Mouse (Mus musculus): ENCODE results near the gene Exoc6. TPM values are rescaled to one million over a fixed set of nuclear protein-coding genes. Genes with fewer than 3 reads are reported as not detected.
"Not testable (repeated sequence)": the region's sequence is repeated elsewhere in the genome, so short reads cannot be mapped to it uniquely, and the experiment has no call there.

The Exoc6 gene
- 10 to 100 TPM; 42.6 to 43.1 TPM for total RNA-seq (2021)

- intact Hi-C loops (cut with DNase I), result loop anchor here (5.0 kb wide), 1 partner anchor 53 kb away; no protein-coding TSS in a partner anchor
Measured at GRCm38 (mm10) chr19:37550101-37551039, at the start of gene Exoc6. Gene Exoc6, plus strand, starts transcription at chr19:37550418.

GRCm38 (mm10) chr19:37502996-37503395 is 47.2 kb upstream of the Exoc6 start:
- intact Hi-C loops (cut with DNase I), result no loop called here

More at GRCm38 (mm10) chr19:37550101-37551039, at the start of gene Exoc6:
- DNase-seq (ENCODE audit: low spot score in 2 of 2), result peak; percentile 71 to 85

GRCm38 (mm10) chr19:37506066-37506465 is 44.2 kb upstream of the Exoc6 start:
- DNase-seq (ENCODE audit: low spot score in 2 of 2), result no peak
- intact Hi-C loops (cut with DNase I), result loop anchor here (5.0 kb wide), 1 partner anchor 69 kb away; no protein-coding TSS in a partner anchor

More at GRCm38 (mm10) chr19:37502996-37503395, 47.2 kb upstream of the Exoc6 start:
- DNase-seq (ENCODE audit: low spot score in 2 of 2), result no peak

- DNase-seq (ENCODE audit: low spot score in 2 of 2), result no peak
- intact Hi-C loops (cut with DNase I), result loop anchor here (5.0 kb wide), 1 partner anchor 69 kb away; no protein-coding TSS in a partner anchor
Measured at GRCm38 (mm10) chr19:37506614-37507013, 43.6 kb upstream of the Exoc6 start.

GRCm38 (mm10) chr19:37509725-37510124 is 40.5 kb upstream of the Exoc6 start:
- intact Hi-C loops (cut with DNase I), result loop anchor here (2.0 to 5.0 kb wide), 2 partner anchors 72 to 91 kb away; no protein-coding TSS in a partner anchor
- peak; percentile 71 to 76 for DNase-seq (ENCODE audit: low spot score in 2 of 2)

GRCm38 (mm10) chr19:37514811-37515292 is 35.4 kb upstream of the Exoc6 start:
- DNase-seq (ENCODE audit: low spot score in 2 of 2), result no peak
- intact Hi-C loops (cut with DNase I), result no loop called here

DNA sequence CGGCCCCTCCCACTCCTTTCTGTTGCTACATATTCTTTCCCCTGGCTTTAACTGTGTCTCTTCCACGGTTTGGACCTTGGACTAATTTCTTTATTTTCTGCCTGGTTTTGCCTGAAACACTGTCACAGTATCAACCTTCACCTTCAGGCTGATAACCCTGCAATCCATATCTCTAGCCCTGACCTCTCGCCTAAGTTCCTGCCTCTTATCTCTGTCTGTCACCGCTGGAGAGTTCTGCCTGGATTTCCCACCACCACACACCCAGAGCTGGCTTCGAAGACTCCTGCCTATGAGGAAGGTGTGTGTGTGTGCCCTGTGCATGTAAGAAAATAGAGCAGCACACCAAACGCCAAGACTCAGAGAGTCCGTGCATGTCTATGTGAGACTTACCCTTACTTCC is 32.8 kb upstream of the Exoc6 start:
- DNase-seq (ENCODE audit: low spot score in 2 of 2), result no peak
- intact Hi-C loops (cut with DNase I), result no loop called here

DNA sequence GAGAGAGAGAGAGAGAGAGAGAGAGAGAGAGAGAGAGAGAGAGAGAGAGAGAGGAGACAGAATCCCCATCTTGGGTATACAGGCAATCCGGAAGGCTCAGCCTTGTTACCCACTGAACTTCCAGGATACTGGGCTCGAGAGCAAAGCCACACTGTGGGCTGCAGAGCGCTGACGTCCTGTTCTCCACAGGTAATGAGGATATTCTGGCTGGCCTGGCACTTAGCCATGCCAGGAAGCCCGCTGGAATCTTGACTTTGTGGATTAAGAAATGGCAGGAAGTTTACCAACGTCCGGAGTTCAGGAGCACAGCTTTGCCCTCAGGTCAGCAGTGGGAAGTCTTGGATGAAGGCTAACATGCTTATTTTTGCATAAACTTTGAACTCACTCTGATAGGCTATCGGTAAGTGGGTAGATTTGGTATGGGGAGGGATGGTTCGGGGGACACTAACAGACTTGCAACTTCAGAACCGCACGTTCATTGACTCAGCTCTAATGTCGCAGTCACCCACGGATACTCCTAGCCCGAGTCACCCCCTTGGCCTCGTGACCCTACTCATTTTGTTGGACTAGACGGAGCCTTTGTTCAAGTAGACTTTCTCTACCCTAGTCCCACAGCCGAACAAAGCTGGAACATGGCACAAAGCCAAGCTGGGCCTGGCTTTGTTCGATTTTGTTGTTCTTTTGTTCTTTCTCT is 29.3 kb upstream of the Exoc6 start:
- intact Hi-C loops (cut with DNase I), result no loop called here
- DNase-seq (ENCODE audit: low spot score in 2 of 2), result no peak

DNA sequence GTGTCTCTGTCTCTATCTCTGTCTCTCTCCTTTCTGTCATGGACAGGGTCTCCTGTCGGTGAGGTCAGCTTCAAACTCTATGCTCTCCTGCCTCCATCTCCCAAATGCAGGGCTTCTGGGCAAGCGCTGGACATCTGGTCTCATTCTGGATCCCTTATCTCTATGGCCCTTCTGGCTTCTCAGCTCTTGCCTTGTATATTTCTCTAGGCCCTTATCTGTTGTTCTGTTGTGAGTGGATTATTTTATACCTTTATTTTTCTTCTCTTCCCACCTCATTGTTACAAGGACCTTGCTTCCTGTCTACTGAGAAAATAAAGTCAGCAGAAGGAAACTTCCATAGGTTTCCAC is 28.8 kb upstream of the Exoc6 start:
- DNase-seq (ENCODE audit: low spot score in 2 of 2), result no peak
- intact Hi-C loops (cut with DNase I), result no loop called here

GRCm38 (mm10) chr19:37523280-37524062 is 26.7 kb upstream of the Exoc6 start:
- no peak for DNase-seq (ENCODE audit: low spot score in 2 of 2)

DNA sequence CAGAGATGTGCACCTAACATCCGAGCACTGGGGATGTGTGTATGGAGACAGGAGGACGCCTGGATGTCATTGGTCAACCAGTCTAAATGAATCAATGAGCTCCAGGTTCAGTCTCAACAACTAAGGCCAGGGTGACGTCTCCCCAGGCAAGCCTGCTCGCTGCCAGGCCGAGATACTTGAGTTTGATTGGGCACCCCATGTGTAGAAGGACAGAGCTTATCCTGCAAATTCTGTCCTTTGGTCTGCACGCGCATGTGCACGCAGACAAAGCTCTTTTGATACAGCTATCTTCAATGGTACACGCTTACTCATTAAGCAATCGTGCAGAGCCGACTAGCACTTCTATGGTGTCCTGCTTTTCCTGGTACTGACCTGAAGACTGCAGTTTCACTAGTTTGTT is 24.3 kb upstream of the Exoc6 start:
- DNase-seq (ENCODE audit: low spot score in 2 of 2), result no peak
- intact Hi-C loops (cut with DNase I), result no loop called here

More at GRCm38 (mm10) chr19:37523280-37524062, 26.7 kb upstream of the Exoc6 start:
- intact Hi-C loops (cut with DNase I), result no loop called here

DNA sequence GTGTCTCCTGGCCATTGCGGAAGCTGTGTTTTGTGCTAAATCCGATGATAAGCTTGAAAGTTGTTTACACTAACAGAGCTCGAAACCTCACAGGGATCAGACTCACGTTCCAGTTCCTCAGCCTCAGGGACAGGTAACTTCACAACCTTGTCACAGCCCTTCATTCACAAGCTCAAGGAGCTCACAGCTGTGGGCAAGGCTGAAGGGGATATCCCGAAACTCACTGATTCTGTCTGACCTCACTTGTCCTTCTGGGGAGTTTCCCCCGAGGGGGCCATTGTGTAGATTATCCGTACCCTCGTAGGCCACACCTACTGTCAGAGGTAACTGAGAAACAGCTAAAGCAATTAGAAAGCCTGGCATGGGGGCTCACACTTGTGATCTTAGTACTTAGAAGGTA is 23.4 kb upstream of the Exoc6 start:
- DNase-seq (ENCODE audit: low spot score in 2 of 2), result no peak
- intact Hi-C loops (cut with DNase I), result no loop called here

DNA sequence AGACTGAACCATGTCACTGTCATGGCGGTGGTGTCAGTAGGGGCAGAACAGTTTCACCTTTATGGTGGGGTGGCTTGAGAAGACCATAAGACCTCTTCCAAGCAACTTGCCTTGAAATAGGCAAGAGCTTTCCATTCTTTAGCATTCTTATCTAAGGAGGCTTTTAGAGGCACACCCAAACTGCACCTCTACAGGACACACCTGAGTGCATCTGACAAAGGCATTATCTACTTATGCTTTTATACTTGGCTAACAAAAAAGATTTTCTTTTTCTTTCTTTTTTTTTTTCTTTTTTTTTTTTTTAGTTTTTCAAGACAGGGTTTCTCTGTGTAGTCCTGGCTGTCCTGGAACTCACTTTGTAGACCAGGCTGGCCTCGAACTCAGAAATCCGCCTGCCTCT is 22.5 kb upstream of the Exoc6 start:
- intact Hi-C loops (cut with DNase I); DNase-seq (ENCODE audit: low spot score in 2 of 2): not testable (repeated sequence)

GRCm38 (mm10) chr19:37528581-37528980 is 21.6 kb upstream of the Exoc6 start:
- no peak for DNase-seq (ENCODE audit: low spot score in 2 of 2)
- intact Hi-C loops (cut with DNase I), result no loop called here

DNA sequence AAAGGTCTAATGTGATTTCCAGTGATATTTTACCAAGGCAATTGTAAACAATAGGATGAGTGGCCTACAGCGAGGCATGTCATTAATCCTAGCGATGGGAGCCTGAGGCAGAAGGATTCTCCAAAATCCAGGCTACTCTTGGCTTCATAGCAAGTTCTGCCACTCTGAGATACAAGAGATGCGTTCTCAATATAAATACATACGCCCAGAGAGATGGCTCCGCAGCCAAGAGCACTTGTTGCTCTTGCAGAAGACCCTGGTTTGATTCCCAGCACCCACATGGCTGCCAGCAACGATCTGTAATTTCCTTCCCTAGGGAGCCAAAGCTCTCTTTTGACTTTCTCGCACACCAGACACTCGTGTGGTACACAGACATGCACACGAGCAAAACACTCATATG is 20.9 kb upstream of the Exoc6 start:
- intact Hi-C loops (cut with DNase I), result no loop called here
- no peak for DNase-seq (ENCODE audit: low spot score in 2 of 2)

GRCm38 (mm10) chr19:37529975-37530515 is 20.2 kb upstream of the Exoc6 start:
- DNase-seq (ENCODE audit: low spot score in 2 of 2), result peak; percentile 40 to 44
- intact Hi-C loops (cut with DNase I), result loop anchor here (1.0 kb wide), 1 partner anchor 34 kb away; no protein-coding TSS in a partner anchor

GRCm38 (mm10) chr19:37530601-37531000 is 19.6 kb upstream of the Exoc6 start:
- DNase-seq (ENCODE audit: low spot score in 2 of 2), result no peak
- intact Hi-C loops (cut with DNase I), result loop anchor here (1.0 kb wide), 1 partner anchor 34 kb away; no protein-coding TSS in a partner anchor

DNA sequence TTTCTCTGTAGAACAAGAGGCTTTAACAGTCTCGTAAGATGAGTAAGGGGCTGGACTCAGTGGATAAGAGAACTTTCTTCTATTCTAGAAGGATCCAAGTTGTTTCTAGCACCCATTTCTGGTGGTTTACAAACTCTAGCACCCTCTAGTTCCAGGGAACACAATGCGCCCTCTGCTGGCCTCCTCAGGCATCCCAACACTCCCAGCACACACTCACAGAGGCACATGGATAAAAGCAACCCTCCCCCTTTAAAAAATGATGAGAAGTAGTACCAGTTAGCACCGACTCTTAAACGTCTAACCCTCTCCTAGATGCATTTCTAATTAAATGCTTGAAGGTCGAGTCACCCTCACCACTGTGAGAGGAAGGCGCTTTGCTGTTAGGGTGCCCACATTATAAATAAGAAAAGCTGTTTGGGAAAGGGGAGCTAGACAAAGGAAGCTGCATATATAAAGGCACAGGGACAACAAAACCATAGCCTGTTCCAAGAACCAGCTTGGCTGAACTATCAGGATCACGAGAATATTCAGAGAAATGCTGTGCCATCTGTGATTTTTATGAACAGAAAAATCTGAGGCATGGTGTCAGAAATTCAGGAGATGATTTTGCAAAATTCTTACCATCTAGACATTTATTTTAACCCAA is 18.9 kb upstream of the Exoc6 start:
- DNase-seq (ENCODE audit: low spot score in 2 of 2), result peak in 1 of 2 experiments; percentile 44
- intact Hi-C loops (cut with DNase I), result no loop called here

DNA sequence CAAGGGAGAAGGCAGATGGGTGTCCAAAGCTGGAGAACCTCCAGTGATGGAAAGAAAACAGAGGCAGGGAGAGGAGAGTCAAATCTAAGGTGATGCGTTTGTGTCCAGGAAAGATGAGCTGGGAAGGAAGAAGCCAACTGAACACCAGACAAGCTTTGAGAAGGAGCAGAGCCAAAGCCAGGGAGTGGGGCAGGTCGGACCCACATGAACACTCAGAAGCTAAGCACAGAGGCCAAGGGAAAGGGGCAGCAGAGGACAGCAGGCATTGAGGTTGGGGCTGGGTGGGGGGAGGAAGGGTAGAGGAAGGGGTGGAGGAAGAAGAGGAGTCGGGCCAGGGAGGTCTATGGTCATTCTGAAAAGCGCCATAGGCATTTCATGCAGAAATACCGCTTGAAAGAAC is 17.0 kb upstream of the Exoc6 start:
- intact Hi-C loops (cut with DNase I), result no loop called here
- no peak for DNase-seq (ENCODE audit: low spot score in 2 of 2)
